Mouse (Mus musculus) CH12.LX (cell line): ENCODE data around the gene Epb41. TPM values are rescaled to one million over a fixed set of nuclear protein-coding genes. Genes with fewer than 3 reads are reported as not detected.

ENCODE experiments used
- DNase-seq: peaks from one replicate; pipeline ENCODE4 v3.0.0-alpha.2; 2013; ENCODE audit errors: extremely low read depth
- H3K27ac ChIP-seq: 2 replicates; pipeline ENCODE4 v1.5.1; 2012; ENCODE audit warnings: low read depth, mild to moderate bottlenecking, control low read depth, moderate library complexity; ENCODE audit not compliant: insufficient read depth
- H3K27me3 ChIP-seq: replicated peaks from 2 replicates; pipeline ENCODE3; 2012; ENCODE audit warnings: inconsistent platforms
- H3K36me3 ChIP-seq, 2 experiments: replicated peaks in 1 of 2; 2 replicates each; pipeline versions ENCODE3 to v1.6.1; 2012; ENCODE audit warnings: inconsistent platforms in 1 of 2, low read length in 1 of 2, mild to moderate bottlenecking in 1 of 2, mixed read lengths in 1 of 2, moderate library complexity in 1 of 2; ENCODE audit not compliant: control insufficient read depth in 1 of 2, insufficient read depth in 1 of 2
- H3K4me1 ChIP-seq, 2 experiments: 2 replicates each; pipeline ENCODE4 v1.6.1; 2012; ENCODE audit warnings: inconsistent platforms in 1 of 2, moderate library complexity in 1 of 2; ENCODE audit not compliant: insufficient read depth in 2 of 2, control insufficient read depth in 1 of 2
- H3K4me2 ChIP-seq: 2 replicates; pipeline ENCODE4 v1.6.1; 2012; ENCODE audit warnings: low read depth, mild to moderate bottlenecking, control low read depth; ENCODE audit not compliant: poor library complexity, insufficient read depth, severe bottlenecking
- H3K4me3 ChIP-seq, 3 experiments: fragments of 150-350 bp in 1 of 3; sonication (generic) in 1 of 3; replicated peaks in 1 of 3; 2 replicates each; pipeline versions ENCODE3 to v1.5.1; 2011 to 2012; ENCODE audit warnings: low read depth in 2 of 3, low read length in 2 of 3, mild to moderate bottlenecking in 2 of 3, moderate library complexity in 2 of 3, control low read depth in 1 of 3, improper control_type of control experiment in 1 of 3, inconsistent platforms in 1 of 3, mixed read lengths in 1 of 3; ENCODE audit not compliant: poor library complexity in 1 of 3
- H3K79me2 ChIP-seq: replicated peaks from 2 replicates; pipeline ENCODE4 v1.6.1; 2012; ENCODE audit warnings: mild to moderate bottlenecking, moderate library complexity; ENCODE audit not compliant: control insufficient read depth, poor library complexity, insufficient read depth, severe bottlenecking; ENCODE audit errors: extremely low read depth
- H3K9ac ChIP-seq: 2 replicates; pipeline ENCODE4 v1.6.1; 2012; ENCODE audit warnings: low read depth, mild to moderate bottlenecking, control low read depth, moderate library complexity; ENCODE audit not compliant: insufficient read depth
- H3K9me3 ChIP-seq: replicated peaks from 2 replicates; pipeline ENCODE3; 2012; ENCODE audit warnings: low read length, inconsistent platforms, mixed read lengths
- CHD1 ChIP-seq: IDR thresholded peaks from 2 replicates; pipeline ENCODE4 v1.6.1; 2012; ENCODE audit warnings: low read depth, low read length, improper control_type of control experiment, inconsistent platforms
- CHD2 ChIP-seq: IDR thresholded peaks from 2 replicates; pipeline ENCODE4 v1.6.1; 2011; ENCODE audit warnings: low read length, improper control_type of control experiment
- CTCF ChIP-seq, 2 experiments: IDR thresholded peaks in 1 of 2; conservative IDR thresholded peaks in 1 of 2; 2 replicates each; pipeline ENCODE4 v1.5.1; 2011 to 2012; ENCODE audit warnings: low read depth in 2 of 2, low read length in 2 of 2, improper control_type of control experiment in 1 of 2, inconsistent platforms in 1 of 2, mild to moderate bottlenecking in 1 of 2, moderate library complexity in 1 of 2
- ELF1 ChIP-seq: IDR thresholded peaks from 2 replicates; pipeline ENCODE4 v1.6.1; 2014; ENCODE audit warnings: low read depth, mild to moderate bottlenecking, inconsistent platforms, low read length, improper control_type of control experiment
- ETS1 ChIP-seq: conservative IDR thresholded peaks from 2 replicates; pipeline ENCODE4 v1.6.1; 2012; ENCODE audit warnings: low read depth, mild to moderate bottlenecking, inconsistent platforms, low read length, improper control_type of control experiment, moderate library complexity
- GABPA ChIP-seq: IDR thresholded peaks from 2 replicates; pipeline ENCODE4 v1.6.1; 2012; ENCODE audit warnings: low read depth, low read length, improper control_type of control experiment, inconsistent platforms; ENCODE audit not compliant: insufficient replicate concordance
- IRF4 ChIP-seq: IDR thresholded peaks from 2 replicates; pipeline ENCODE4 v1.6.1; 2014; ENCODE audit warnings: low read depth, mild to moderate bottlenecking, inconsistent platforms, low read length, improper control_type of control experiment
- JUN ChIP-seq: IDR thresholded peaks from 2 replicates; pipeline ENCODE4 v1.6.1; 2011; ENCODE audit warnings: low read depth, mild to moderate bottlenecking, low read length, improper control_type of control experiment, moderate library complexity; ENCODE audit not compliant: insufficient read depth
- JUND ChIP-seq: conservative IDR thresholded peaks from 2 replicates; pipeline ENCODE4 v1.6.1; 2011; ENCODE audit warnings: low read depth, low read length, improper control_type of control experiment
- KAT2A ChIP-seq: IDR thresholded peaks from 2 replicates; pipeline ENCODE4 v1.6.1; 2012; ENCODE audit warnings: low read length, improper control_type of control experiment, inconsistent platforms; ENCODE audit not compliant: insufficient replicate concordance
- MAFK ChIP-seq: IDR thresholded peaks from 2 replicates; pipeline ENCODE4 v1.6.1; 2011; ENCODE audit warnings: low read length, improper control_type of control experiment; ENCODE audit not compliant: insufficient replicate concordance
- MAX ChIP-seq: IDR thresholded peaks from 2 replicates; pipeline ENCODE4 v1.6.1; 2011; ENCODE audit warnings: low read length, improper control_type of control experiment
- MXI1 ChIP-seq: IDR thresholded peaks from 2 replicates; pipeline ENCODE4 v1.6.1; 2011; ENCODE audit warnings: mild to moderate bottlenecking, low read depth, low read length, improper control_type of control experiment
- MYC ChIP-seq: IDR thresholded peaks from 2 replicates; pipeline ENCODE4 v1.6.1; 2011; ENCODE audit warnings: low read depth, mild to moderate bottlenecking, improper control_type of control experiment, low read length
- NELFE ChIP-seq: IDR thresholded peaks from 2 replicates; pipeline ENCODE4 v1.6.1; 2011; ENCODE audit warnings: low read depth, low read length, improper control_type of control experiment
- NRF1 ChIP-seq: IDR thresholded peaks from 2 replicates; pipeline ENCODE4 v1.6.1; 2014; ENCODE audit warnings: low read depth, mild to moderate bottlenecking, inconsistent platforms, low read length, improper control_type of control experiment, moderate library complexity
- POLR2A ChIP-seq: IDR thresholded peaks from 2 replicates; pipeline ENCODE4 v1.6.1; 2011; ENCODE audit warnings: low read depth, mild to moderate bottlenecking, improper control_type of control experiment, low read length
- RAD21 ChIP-seq: IDR thresholded peaks from 2 replicates; pipeline ENCODE4 v1.6.1; 2011; ENCODE audit warnings: low read depth, mild to moderate bottlenecking, low read length, improper control_type of control experiment, moderate library complexity
- SIN3A ChIP-seq: IDR thresholded peaks from 2 replicates; pipeline ENCODE4 v1.6.1; 2012; ENCODE audit warnings: low read length, improper control_type of control experiment, inconsistent platforms
- SMC3 ChIP-seq: IDR thresholded peaks from 2 replicates; pipeline ENCODE4 v1.6.1; 2011; ENCODE audit warnings: low read depth, low read length, improper control_type of control experiment
- TBP ChIP-seq: conservative IDR thresholded peaks from 2 replicates; pipeline ENCODE4 v1.6.1; 2011; ENCODE audit warnings: low read depth, low read length, improper control_type of control experiment
- TCF12 ChIP-seq: IDR thresholded peaks from 2 replicates; pipeline ENCODE4 v1.6.1; 2014; ENCODE audit warnings: low read depth, mild to moderate bottlenecking, inconsistent platforms, low read length, improper control_type of control experiment
- UBTF ChIP-seq: IDR thresholded peaks from 2 replicates; pipeline ENCODE4 v1.6.1; 2012; ENCODE audit warnings: low read depth, mild to moderate bottlenecking, inconsistent platforms, low read length, improper control_type of control experiment, moderate library complexity
- USF1 ChIP-seq: IDR thresholded peaks from 2 replicates; pipeline ENCODE4 v1.6.1; 2014; ENCODE audit warnings: low read depth, mild to moderate bottlenecking, inconsistent platforms, low read length, improper control_type of control experiment
- ZKSCAN1 ChIP-seq: IDR thresholded peaks from 2 replicates; pipeline ENCODE4 v1.6.1; 2012; ENCODE audit warnings: low read depth, inconsistent platforms, low read length, improper control_type of control experiment, borderline replicate concordance
- ZNF384 ChIP-seq: IDR thresholded peaks from 2 replicates; pipeline ENCODE4 v1.6.1; 2012; ENCODE audit warnings: low read depth, low read length, improper control_type of control experiment, inconsistent platforms
- dilution Hi-C: fragments of 300-500 bp; cut with MboI; formaldehyde crosslinking; loops from 2 replicates; pipeline ENCODE4 v1.14.3; 2020; ENCODE audit warnings: low sequenced_read_pairs; ENCODE audit not compliant: extremely low pct_unique_long_range_greater_than_20kb, extremely low pct_ligation_motif_present
- in situ Hi-C: fragments of 300-500 bp; cut with MboI; formaldehyde crosslinking; loops from 3 replicates; pipeline ENCODE4 v1.14.3; 2019; ENCODE audit warnings: low sequenced_read_pairs, low pct_ligation_motif_present, low pct_unique_long_range_greater_than_20kb, mixed read lengths
- polyA plus RNA-seq: library from polyadenylated mRNA; unstranded; fragments of >175 nt; gene quantifications from 2 replicates; pipeline ENCODE4 v1.2.1, GENCODE M21; 2012; ENCODE audit warnings: low read depth; ENCODE audit not compliant: insufficient read length
- total RNA-seq, 2 experiments: library from RNA; depleted of rRNA; stranded (reverse); fragments of 300-350 nt in 1 of 2; fragments of >200 nt in 1 of 2; gene quantifications; 2 replicates each; pipeline ENCODE4 v1.2.3; 2012 to 2014

The Epb41 gene
- total and polyA plus RNA-seq, 3 experiments = 7.1 to 21.6 (median 10.0) TPM

DNA sequence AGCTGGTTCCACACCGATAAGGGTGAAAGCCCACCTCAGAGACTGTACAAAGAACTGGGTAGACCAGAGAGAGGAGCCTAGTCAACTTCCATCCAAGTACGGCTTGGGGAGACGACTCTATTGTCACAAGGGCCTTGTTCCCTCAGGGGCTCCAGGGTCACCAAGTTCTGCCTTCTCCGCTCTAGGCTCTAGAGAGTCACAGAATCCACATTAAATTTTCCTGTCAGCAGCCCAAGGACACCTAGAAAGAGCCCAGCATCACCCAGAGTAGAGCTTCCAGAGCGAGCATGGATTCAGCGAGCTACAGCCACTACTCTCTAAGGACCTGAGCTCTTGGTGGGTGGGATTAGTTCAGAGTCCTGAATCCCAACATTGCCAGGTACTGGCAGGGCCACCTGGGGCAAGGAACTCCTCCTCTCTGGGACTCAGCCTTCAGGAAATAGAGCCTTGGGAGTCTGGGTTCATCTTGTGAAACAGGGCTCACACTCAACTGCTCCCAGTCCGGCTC, 157.0 kb downstream of the Epb41 start:
- no peak for DNase-seq
- H3K4me1 ChIP-seq = peaks cover 4 to 19% of the 10 kb centered on the region in 2 experiments; a peak in 3 of 4 replicates
- no peaks in the 10 kb centered on the region for H3K79me2 ChIP-seq
- dilution Hi-C loops (no loop called here), in situ Hi-C loops (no loop called here)
- H3K9me3 ChIP-seq = peaks cover 26% of the 10 kb centered on the region
- no peak overlapping the region for H3K9ac ChIP-seq
- H3K4me3 ChIP-seq = no peak overlapping the region
- H3K27ac ChIP-seq = no peak overlapping the region
- no peak overlapping the region for H3K4me2 ChIP-seq
- H3K36me3 ChIP-seq = peaks cover 0 to 19% of the 10 kb centered on the region in 2 experiments
- H3K27me3 ChIP-seq = no peaks in the 10 kb centered on the region
- TF ChIP-seq KAT2A = no peak
- TF ChIP-seq POLR2A = no peak
- TF ChIP-seq MXI1 = no peak
- TF ChIP-seq USF1 = no peak
- TF ChIP-seq ZKSCAN1 = no peak
- TF ChIP-seq JUN = no peak
- no peak for TF ChIP-seq MAFK
- TF ChIP-seq MAX = no peak
- no peak for TF ChIP-seq CTCF (conservative IDR thresholded peaks at IDR 0.05 in 1 of 2, IDR thresholded peaks at IDR 0.05 in 1 of 2; ENCODE audit: low read depth in 2 of 2, low read length in 2 of 2)
- TF ChIP-seq GABPA = no peak
- TF ChIP-seq ZNF384 = no peak
- TF ChIP-seq UBTF = no peak
- TF ChIP-seq ELF1 = no peak
- TF ChIP-seq IRF4 = no peak
- TF ChIP-seq NELFE = no peak
- no peak for TF ChIP-seq CHD2
- no peak for TF ChIP-seq SMC3
- TF ChIP-seq TBP = no peak
- TF ChIP-seq NRF1 = no peak
- no peak for TF ChIP-seq TCF12

DNA sequence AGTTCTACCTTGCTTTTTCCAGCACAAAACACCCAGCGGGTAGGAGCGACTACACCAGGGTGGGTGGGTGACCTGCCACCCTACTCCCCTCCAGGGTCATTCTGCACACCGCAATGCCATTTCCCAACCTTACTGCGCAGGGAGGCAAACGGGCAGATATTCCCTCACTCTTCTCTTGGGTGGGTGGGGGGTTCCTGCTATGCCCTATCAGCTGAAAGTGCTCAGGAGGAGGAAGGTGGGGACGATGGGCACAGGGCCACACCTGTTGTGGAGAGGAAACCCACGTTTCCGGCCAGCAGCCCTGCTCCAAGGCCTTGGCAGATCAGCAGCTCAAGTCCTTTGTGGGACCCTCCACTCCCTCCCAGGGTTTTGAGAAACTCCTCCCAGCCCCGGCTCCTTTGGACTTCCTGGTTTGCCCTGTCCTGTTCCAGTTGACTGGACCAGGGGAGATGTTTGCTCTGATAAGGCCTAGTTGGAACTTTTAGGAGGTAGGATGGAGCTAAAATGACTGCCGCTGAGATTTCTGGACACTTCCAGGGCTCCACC, 158.0 kb downstream of the Epb41 start:
- Histone ChIP-seq H3K9me3 (peaks cover 19% of the 10 kb centered on the region), H3K79me2 (no peaks in the 10 kb centered on the region), H3K27ac (no peak overlapping the region), H3K4me1 (peaks cover 4 to 20% of the 10 kb centered on the region in 2 experiments; a peak in 3 of 4 replicates), H3K4me3 (no peak overlapping the region), H3K27me3 (no peaks in the 10 kb centered on the region), H3K9ac (no peak overlapping the region), H3K36me3 (peaks cover 0 to 9% of the 10 kb centered on the region in 2 experiments), H3K4me2 (no peak overlapping the region)
- TF ChIP-seq IRF4 (no peak), ETS1 (no peak), MYC (no peak), RAD21 (no peak), SIN3A (no peak), MXI1 (no peak), CHD1 (no peak), USF1 (no peak), JUND (no peak), UBTF (no peak), CTCF (conservative IDR thresholded peaks at IDR 0.05 in 1 of 2, IDR thresholded peaks at IDR 0.05 in 1 of 2; ENCODE audit: low read depth in 2 of 2, low read length in 2 of 2) (no peak)
- in situ Hi-C loops = no loop called here
- dilution Hi-C loops = no loop called here
- no peak for DNase-seq
